Mouse (Mus musculus) E14TG2a.4 (cell line): Measurements from ENCODE around the gene Alg14.

Source experiments
- CTCF ChIP-seq: conservative IDR thresholded peaks from 2 replicates; pipeline ENCODE4 v1.5.1; 2014; ENCODE audit warnings: low read length
- POU5F1 ChIP-seq: IDR thresholded peaks from 2 replicates; pipeline ENCODE4 v1.6.1; 2014; ENCODE audit warnings: low read length, borderline replicate concordance

DNA sequence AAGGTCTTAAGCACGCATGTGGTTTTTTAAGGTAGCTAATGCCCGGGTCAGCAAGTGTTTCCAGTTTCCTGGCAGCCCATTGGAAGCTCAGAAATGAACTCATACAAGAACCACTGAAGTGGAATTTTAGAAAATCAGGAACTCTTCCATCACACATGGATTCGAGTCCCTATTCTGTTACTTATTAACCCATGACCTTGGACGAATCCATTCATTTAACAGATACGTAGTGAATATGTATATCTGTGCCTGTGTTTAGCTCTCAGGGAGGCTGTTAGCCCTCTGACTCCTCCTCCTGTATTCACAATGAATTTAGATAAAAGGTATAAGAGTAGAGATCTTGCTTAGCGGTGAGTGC, 54.0 kb downstream of the Alg14 start:
- TF ChIP-seq CTCF, result no peak
- TF ChIP-seq POU5F1, result no peak
